Mouse (Mus musculus): ENCODE results near the gene Ccr1.

The Ccr1 gene

DNA sequence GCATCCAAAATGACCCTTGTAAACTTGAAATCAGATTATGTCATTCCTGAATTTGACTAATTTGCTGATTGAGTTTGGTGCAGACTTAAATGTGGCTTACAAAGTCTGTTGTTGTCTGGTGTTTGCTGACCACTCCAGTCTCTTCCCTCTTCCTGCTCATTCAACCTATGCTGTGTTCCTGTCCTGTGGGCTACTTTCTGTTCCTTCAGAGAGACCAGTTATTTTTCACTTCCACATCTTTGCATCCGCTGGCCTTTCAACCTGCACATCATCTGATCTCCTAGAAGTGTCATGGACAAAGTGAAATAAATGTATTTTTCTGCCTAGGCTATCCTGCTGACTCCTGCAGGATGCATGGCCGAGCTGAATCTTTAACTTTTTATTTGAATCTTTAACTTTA, 14.9 kb downstream of the Ccr1 start:
- DNase-seq (ENCODE audit: low read depth) = no peak

DNA sequence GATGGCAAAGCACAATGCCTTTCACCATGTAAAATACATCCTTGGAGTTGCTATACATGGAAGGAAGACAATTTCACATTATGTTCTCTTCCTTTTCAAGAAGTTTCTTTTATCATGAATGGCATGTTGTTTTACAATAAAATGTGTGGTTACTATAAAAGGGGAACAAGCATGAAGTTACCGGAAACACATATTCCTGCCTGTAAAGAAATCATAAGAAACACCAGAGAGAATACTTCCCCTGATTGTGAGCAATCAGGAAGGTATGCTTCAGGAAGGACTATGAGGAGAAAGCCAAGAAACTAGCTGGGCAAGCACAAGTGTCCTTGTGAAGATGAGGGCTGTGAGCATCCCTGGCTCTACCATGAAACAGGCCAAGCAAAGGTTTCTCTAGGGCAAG, 17.3 kb downstream of the Ccr1 start:
- DNase-seq (ENCODE audit: low read depth) = no peak

DNA sequence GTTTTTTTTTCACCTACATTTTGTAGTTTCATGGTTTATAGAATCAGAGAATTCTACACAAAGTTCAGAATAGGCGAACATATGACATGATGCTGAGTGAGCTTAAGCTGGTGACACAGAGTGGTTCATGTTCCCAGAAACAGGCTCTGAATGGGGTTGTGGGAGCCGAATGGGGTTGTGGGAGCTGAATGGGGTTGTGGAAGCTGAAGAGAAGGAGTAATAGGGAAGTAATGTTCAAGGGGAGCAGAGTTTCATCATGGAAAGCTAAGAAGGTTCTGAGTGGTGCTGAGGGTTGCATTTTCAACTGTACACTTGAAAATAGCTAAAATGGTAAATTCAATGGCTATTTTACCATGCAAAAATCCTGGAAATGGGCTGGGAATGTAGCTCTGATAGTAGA, 19.1 kb downstream of the Ccr1 start:
- no peak for DNase-seq (ENCODE audit: low read depth)

DNA sequence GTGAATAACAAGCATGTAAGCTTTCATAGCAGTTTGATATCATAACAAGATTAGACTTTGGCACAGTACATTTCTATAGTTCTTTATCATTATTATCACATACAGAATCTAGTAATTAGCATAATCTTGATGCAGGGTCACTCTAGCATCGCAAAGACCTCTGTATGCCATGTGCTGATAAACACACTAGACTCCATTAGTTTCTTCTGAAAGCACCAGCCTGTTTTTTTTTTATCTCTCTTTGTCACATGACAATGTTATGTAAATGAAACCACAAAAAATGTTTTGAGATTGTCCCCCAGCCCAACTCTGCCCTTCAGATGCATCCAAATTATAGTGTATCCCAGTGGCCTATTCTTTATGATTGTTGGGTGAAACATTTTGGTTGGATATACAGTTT, 20.7 kb downstream of the Ccr1 start:
- peak; percentile 38 for DNase-seq (ENCODE audit: low read depth)

DNA sequence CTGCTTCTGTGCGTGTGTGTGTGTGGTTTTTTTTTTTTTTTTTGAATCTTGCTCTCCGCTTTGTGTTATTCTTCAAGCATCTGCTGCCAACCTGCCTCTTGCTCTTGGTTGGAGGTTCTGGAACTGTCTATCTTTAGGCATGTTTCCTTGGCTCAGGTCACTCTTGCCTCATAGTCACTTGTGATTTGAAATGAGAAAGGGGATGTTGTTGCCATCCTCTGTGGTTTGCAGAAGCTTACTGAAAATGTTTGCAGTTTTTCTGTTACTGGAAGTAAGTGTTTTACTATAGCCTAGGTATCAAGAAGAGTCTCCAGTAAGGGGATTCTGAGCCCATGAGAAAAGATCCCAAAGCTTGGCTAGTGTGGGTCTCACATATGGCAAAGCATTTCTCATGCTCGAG, 26.5 kb downstream of the Ccr1 start:
- peak; percentile 65 for DNase-seq (ENCODE audit: low read depth)

DNA sequence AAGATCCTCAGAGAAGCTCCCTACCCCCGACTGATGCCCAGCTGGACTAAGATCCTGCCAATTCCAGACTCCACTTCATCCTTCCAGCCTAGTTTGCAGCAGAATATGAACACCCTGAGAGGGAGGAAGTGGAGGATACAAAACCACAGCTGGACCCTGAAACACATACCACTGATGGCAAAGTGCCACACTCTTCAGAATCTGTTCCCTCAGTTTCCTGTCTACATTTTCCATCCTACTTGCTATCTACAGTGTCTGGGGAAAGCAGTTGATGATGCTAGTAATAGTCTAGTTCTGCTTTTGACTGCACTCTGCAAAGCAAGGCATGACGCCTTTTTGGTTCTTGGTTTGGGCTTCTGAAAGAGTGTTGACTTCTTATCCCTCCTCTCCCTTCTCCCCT, 27.2 kb downstream of the Ccr1 start:
- DNase-seq (ENCODE audit: low read depth) = peak; percentile 82

DNA sequence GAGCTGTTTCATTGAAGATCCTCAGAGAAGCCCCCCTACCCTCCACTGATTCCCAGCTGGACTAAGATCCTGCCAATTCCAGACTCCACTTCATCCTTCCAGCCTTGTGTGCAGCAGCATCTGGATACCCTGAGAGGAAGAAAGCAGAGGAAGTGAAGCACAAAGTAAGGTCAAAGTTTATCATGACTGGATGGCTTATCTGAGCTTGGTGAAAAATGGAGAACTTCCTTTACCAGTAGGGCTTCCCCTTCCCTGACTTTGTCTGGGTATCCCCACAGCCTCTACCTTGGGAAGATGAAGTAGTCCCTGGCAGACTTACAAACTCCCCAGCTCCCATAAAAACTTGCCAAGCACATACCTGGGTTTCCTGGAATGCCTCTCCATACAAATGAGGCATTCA, 27.9 kb downstream of the Ccr1 start:
- no peak for DNase-seq (ENCODE audit: low read depth)

DNA sequence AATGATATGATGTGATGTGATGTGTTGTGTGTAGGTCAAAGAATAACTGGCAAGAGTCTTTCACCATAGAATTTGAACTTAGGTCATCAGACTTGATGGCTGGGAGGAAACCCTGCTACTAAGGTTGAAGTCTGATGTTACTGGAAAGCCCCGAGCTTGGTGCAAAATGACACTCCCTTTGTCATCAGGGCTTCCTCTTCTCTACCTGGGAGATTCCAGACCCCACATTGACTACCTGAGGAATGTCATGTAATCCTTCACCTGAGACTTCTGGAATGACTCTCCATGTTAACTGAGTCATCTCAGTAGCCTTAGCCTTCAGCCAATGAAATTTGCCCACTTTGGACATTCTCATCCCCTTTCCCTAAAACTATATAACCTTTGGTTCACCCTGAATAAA, 28.3 kb downstream of the Ccr1 start:
- DNase-seq (ENCODE audit: low read depth) = peak; percentile 87

DNA sequence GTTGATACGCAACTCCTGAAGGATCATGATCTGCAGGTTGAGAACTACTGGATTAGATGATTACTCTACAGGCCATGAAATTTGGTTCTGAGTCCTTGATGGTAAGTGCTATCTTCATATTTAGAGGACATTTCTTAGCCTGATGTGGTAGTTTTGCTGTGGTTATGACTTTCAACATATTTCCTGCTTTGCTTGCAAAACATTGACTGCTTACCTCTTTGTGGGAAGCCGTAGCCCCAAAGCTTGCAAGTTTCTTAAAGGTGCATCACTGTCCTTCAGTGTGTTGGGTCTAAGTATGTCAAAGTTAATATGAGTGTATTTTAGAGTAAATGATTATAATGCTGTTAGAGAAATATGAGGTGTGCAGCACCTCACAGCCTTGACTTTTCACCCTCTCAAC, 30.5 kb downstream of the Ccr1 start:
- peak; percentile 86 for DNase-seq (ENCODE audit: low read depth)

DNA sequence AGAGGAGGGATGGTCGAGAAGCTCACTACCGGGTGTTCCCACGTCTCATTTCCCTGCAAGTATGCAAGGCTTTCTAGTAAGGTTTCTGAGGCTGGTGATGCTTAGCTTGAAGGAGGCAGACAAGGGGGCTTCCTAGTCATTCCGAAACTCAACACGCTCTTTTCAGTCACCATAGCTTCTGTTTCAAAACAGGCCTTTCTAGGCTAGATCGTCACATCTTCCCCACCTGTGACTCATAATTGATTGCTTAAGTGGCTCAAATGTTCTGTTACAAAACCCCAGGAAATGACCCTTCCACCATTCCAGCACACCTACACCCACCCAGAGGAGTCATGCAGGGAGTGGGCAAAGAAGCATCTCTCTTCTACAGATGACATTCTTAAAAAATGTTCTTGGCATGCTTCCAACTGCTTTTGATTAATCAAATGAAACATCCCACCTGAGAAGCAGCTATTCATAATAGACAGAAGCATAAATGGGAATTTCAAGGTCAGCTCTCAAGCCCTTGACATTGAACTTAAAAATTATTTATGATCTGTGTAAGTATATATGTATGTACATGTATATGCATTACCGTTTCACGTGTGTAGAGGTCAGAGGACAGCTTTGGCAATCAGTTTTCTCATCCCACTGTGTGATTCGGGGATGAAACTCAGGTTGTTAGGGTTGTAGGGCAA, 31.8 kb downstream of the Ccr1 start:
- DNase-seq (ENCODE audit: low read depth) = peak; percentile 95

DNA sequence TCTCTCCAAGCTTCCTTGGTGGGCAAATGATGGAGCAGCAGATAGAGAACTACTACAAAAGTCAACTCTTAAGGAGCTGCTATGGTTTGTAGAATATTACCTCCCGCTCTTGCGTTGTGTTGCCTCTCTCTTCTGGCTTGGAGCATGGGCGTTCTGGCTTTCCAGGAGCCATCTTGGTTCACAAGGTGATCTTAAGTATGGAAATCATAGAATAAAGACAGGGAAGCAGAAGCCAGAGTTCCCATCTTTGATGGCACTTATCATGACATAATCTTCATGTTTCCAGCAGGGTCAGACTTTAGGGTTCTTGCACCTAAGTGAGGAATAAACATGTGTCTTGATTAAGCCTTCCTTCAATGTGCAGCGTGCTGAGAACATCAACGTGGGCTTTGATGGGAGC, 32.7 kb downstream of the Ccr1 start:
- DNase-seq (ENCODE audit: low read depth) = no peak

DNA sequence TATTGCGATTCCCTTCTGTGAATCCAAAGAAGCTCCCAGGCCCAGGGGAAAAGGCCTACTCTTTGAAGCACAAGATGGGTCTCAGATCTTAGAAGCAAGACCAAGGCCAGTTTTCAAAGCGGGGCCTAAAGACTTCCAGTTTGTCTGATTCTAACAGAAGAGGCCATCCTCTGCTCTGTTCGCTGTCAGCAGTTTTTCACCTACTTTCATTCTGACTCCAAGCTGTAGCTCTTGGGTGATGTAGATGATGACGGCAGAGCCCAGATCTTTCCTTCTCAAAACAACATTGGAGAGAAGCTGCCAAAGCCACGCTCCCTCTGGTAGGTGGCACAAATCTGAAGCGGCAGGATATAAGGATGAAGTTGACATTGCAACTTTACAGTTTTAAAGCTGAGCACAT, 33.1 kb downstream of the Ccr1 start:
- peak; percentile 93 for DNase-seq (ENCODE audit: low read depth)

DNA sequence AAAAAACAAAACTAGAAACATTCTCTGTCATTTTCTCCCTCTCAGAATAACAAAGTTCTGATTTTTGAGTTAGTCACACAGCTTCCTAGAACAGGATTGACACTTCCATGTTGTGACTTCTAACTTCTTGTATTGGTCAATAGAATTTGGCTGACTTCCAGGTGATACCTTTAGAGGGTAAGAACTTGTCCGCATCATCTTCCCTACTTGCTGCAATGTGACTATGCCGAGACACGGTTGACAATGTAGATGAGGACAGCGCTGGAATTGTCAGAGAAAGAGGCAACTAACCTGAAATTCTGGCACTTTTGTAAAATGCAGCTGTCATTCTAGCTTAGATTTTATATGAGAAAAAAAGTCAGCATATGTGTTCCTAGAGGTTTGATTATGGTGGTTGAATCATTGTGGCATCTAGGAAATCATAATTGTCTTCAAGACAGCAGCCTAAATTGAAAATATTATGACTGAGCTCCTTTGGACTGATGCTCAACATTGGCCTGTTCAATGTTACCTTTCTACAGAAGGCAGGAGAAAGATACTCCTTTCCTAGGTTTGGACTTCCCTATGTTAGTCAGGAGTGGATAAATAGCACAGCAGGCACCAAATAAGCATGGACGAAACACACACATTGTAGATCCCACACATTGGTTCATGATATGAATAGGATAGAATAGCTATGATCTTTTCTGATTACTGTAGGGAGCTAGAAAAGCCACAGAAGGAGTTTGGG, 34.6 kb downstream of the Ccr1 start:
- DNase-seq (ENCODE audit: low read depth) = no peak

DNA sequence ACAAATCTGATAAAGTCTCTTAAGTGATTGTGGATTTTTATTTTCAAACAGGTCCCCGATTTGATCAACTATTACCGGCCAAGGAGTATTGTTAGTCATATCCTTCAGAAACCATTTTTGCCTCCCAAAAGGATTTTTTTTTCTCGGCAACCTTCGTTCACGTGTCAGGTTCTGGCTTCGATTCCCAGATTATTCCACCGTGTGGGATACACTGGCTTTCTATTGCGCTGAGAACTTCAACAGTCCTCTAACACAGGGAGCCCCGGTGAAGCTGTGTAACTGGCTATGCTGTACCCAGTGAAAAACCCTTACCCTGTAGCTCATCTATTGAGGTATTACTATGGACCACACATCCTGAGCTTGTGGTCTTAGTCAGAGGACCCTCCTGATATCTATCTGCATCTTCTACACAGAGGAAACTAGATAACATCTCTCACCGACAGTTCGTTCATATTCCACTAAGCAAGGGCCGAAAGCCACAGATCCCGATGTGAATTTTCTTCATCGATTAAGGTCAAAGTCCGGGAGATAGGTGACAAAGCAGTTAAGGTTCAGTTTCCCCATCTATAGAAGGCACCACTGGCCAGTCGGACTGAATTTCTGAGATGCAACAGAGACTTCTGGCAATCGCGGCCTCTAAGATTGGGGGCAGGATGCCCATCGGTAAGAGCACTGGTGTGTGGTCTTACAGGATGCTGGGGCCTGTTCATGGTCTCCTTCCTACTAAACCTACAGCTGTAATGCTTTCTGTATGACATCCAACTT, 35.4 kb downstream of the Ccr1 start:
- DNase-seq (ENCODE audit: low read depth) = peak; percentile 76

DNA sequence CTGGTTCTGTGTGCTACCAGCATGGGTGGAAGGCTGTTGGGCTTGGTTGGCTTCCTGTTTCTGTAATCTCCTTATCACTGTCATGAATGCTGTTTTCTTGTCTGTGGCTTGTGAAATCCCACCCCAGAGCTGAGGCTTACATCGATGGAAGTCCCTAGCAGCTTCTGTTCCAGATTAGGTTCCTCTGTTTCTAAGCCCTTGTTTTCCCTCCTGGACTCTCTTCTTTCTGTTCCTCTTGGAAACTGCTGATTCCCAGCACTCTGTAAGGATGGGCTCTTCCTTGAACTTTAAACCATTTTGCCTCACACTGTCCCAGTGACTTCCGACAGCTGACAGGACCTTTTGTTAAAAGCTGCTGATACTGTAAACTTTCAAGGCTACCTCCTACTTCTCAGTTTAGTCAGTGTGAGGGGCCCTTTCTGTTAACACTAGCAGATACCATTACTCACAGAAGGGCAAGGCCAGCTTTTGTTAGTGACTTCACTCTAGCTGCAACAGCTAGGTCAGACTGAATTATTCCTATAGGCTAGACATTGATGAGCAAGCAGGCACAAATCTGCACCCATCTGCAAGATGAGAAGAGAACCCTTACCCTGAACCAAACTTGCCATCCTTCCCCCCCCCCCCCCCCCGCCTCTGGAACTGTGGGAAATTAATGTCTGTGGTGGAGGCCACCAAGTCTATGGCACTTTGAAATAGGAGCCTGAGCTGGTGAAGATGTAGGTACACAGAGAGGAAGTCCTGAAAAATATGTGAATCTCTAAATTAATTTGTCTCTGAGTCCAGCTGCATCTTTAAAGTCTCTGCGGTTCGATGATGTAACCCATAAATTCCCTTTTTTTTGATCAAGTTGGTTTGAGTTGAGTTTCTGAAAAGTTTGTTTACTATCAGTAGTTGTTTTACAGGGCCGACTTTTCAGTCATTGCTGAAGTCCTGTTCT, 36.5 kb downstream of the Ccr1 start:
- peak; percentile 87 for DNase-seq (ENCODE audit: low read depth)

DNA sequence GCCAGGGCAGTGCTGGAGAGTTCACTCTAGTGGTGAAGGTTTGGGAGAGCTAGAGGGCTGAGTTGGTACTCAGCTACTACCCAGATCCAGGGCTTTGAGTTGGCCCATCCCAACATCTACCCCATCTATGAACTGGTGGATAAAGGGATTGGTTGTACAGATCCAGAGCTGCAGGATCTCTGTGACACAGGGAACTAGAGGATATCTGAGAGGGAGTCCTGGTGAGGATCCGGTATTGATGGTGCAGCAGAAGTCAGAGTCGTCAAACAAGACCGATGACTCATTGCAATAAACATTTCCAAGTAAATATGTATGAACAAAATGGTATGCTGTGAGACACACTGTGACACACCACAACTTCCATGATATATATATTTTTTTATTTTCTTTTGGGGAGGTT, 37.6 kb downstream of the Ccr1 start:
- peak; percentile 69 for DNase-seq (ENCODE audit: low read depth)

DNA sequence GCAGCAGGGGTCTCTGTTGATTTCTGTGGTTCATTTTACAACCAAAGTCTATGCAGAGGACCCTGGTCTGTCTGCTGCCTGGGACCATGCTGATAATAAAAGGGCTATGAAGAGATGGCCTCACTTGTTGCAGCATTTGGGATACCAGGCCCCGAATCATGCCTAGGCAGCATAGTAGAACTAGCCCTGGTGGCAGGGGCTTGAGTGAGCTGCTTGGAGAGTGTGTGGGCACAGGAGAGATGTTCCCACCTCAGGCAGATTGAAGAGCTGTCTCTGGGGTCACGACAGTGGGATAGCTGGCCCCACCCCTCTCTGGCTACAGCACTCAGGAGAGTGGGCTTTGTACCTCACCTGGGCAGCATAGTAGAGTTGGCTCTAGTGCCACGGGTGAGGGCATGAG, 38.0 kb downstream of the Ccr1 start:
- DNase-seq (ENCODE audit: low read depth) = peak; percentile 43

DNA sequence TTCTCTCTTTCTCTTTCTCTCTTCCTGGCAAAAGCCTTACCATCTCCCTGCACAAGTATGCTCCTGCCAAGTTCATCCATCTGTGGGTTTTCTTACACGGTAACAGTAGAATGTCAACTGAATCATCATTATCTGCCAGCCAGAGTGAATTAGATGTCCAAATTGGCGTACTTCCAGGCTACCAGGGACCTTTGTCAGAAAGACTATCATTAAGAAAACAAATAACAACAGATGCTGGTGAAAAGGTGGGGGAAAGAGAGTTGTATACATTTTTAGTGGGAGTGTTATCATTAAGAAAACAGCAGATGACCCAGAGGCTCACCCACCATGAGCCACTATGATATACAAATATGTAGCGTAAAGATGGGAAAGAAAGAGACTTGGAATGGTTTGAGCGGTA, 38.6 kb downstream of the Ccr1 start:
- peak; percentile 47 for DNase-seq (ENCODE audit: low read depth)

DNA sequence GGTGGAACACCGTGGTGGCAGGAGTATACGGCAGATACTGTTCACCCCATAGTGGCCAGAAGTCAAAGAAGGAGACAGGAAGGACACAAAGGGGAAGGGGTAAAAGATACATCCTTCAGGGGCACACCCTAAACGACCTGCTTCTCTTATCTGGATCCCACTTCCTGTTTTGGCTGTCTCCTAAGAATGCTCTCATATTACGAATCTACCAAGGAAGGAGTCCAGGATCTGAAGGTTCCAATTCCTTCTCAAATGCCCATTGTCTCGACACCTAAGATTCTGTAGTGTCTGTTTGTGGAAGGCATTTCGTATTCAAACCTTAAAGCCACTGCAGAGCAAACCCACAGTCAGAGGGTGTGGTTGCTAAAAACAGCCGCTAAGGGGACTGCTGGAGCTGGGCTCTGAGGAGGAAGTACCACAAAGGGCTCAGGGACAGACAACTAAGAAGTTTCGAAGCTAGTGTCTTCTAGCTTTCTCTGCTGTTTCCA, 39.7 kb downstream of the Ccr1 start:
- peak; percentile 94 for DNase-seq (ENCODE audit: low read depth)

DNA sequence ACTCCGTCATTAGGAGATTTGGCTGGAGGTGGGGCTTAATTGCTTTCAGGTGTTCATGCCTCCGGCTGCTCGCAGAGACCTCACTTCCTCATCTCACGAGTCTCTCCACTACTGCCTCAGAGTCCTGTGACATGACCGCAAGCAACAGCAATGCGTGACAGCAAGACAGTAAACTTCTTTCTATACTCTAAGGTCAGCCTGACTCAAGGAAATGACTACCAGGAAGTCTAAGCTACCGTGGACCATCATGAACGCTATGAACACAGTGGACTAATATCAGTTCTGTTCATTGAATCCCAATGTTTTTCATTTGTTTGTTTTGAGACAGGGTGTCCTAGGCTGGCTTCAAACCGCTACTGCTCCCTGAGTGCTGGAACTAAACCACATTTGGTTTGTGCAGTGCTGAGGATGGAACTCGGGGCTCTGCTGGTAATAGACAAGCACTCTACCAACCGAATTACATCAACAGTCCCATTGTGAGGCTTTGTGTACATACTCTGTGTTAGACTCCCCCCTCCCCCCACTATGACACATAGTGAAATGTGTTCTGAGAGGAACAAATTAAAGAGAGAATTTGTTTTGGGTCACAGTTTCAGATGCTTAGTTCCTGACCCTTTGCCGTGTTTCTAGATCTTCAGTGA, 40.3 kb downstream of the Ccr1 start:
- DNase-seq (ENCODE audit: low read depth) = peak; percentile 92

DNA sequence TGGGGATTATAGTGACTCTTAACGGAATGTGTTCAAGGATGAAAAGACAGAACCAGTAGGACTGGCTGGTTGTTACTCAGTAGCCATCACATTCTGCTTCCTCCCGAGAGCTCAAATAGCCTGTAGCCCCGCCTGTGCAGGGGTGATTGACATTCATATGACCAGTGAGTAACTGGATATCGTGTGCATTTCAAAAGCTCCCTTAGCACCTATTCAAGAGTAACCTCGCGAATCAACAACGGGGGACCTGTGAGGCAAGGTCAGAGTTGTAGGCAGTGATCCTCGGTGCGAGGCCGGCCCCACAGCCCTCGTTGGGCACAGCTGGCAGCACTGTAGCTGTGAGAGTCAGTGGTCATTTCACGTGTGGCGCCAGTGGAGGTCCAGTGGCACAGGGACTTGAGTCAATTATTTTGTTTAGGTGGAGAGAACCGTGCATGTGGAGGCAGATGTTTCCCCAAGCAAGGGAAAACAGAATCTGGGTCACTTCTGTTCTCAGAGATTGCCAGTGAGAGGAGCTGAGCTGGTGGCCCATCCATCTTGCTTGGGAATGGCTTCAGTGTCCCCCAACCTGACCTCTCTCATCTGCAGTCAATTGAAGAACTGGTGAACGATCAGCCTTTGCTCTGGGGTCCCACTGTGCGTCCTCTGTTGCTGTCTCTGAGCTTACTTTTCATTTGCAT, 41.1 kb downstream of the Ccr1 start:
- peak; percentile 58 for DNase-seq (ENCODE audit: low read depth)
